Mouse (Mus musculus): ENCODE results near the gene Usp17ld. TPM values are rescaled to one million over a fixed set of nuclear protein-coding genes. Genes with fewer than 3 reads are reported as not detected.

The Usp17ld gene
- polyA plus RNA-seq (2017; shearing (Covaris generic)): not detected

GRCm38 (mm10) chr7:103252405-103252804 lies at the start of gene Usp17ld:
Usp17ld (minus strand) TSS chr7:103252505.

DNA sequence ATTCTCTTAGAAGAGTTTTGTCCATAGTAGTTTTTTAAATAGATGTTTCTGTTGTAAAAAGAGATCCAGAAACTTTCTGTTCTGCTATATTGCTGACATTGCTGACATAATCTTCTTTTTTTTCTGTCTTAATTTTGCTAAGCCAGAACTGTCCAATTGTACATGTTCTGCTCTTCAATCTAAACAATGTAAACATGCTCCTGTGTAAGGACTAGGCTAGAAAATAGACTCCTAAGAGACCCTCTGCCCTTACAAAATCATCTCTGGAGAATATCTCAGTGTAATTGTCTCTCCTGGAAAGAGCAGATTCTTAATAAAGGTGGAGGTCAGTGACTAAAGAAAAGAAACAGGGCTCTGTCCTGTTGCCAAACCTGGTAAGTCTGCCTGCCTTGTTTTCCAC lies 35.6 kb downstream of the Usp17ld start, which contains the start of gene Olfr594:
Olfr594 (plus strand) TSS at position 301 of the 400 bp plus-strand sequence.

DNA sequence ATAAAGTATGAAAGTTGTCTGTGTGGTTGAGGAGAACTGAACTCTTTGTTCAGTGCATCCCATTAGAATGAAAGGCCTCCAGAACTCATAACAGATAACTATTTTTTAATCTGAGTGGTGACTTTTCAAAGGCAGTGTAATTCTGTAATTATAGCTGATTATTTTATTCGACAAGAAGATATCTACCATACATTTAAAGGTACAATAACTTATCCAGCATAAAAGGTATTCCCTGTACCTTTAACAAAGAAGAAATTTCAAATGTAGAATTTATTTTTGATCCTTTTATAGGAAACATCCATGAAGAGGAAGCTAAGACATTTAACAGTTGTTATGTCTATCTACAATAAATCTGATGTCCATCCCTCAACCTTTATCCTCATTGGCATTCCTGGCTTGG lies 40.7 kb downstream of the Usp17ld start, which contains the start of gene Olfr593:
Olfr593 (plus strand) TSS at position 301 of the 400 bp plus-strand sequence.

Other genes with a start within 250 kb of the Usp17ld start
- gene Olfr582, start 214.5 kb downstream of the Usp17ld start, polyA plus RNA-seq (2017; shearing (Covaris generic)): not detected
- not detected for gene Olfr583, start 201.2 kb downstream of the Usp17ld start, polyA plus RNA-seq (2017; shearing (Covaris generic))
- under 1 TPM in 1 of 2 experiments, not detected in 1; 0.41 TPM for gene Olfr584, start 170.6 kb downstream of the Usp17ld start, polyA plus RNA-seq (2017; shearing (Covaris generic))
- gene Olfr585, start 154.8 kb downstream of the Usp17ld start, polyA plus RNA-seq (2017; shearing (Covaris generic)): not detected
- gene Olfr586, start 126.9 kb downstream of the Usp17ld start, polyA plus RNA-seq (2017; shearing (Covaris generic)): not detected
- gene Olfr588-ps1, start 111.6 kb downstream of the Usp17ld start, polyA plus RNA-seq (2017; shearing (Covaris generic)): under 1 TPM in 1 of 2 experiments, not detected in 1; 0.04 TPM
- gene Olfr589, start 96.1 kb downstream of the Usp17ld start, polyA plus RNA-seq (2017; shearing (Covaris generic)): not detected
- not detected for gene Olfr591, start 74.2 kb downstream of the Usp17ld start, polyA plus RNA-seq (2017; shearing (Covaris generic))
- under 1 TPM in 1 of 2 experiments, not detected in 1; 0.05 TPM for gene Olfr592, start 67.7 kb downstream of the Usp17ld start, polyA plus RNA-seq (2017; shearing (Covaris generic))
- not detected for gene Olfr593, start 40.6 kb downstream of the Usp17ld start, polyA plus RNA-seq (2017; shearing (Covaris generic))
- under 1 TPM in 1 of 2 experiments, not detected in 1; 0.36 TPM for gene Olfr594, start 35.5 kb downstream of the Usp17ld start, polyA plus RNA-seq (2017; shearing (Covaris generic))
- not detected for gene Olfr596, start 53.1 kb upstream of the Usp17ld start, polyA plus RNA-seq (2017; shearing (Covaris generic))
- gene Olfr597, start 63.8 kb upstream of the Usp17ld start, polyA plus RNA-seq (2017; shearing (Covaris generic)): under 1 TPM in 1 of 2 experiments, not detected in 1; 0.55 TPM
- gene Olfr598, start 71.1 kb upstream of the Usp17ld start, polyA plus RNA-seq (2017; shearing (Covaris generic)): not detected
- not detected for gene Olfr599, start 83.4 kb upstream of the Usp17ld start, polyA plus RNA-seq (2017; shearing (Covaris generic))
- not detected for gene Olfr600, start 97.2 kb upstream of the Usp17ld start, polyA plus RNA-seq (2017; shearing (Covaris generic))
- gene Olfr601, start 110.2 kb upstream of the Usp17ld start, polyA plus RNA-seq (2017; shearing (Covaris generic)): not detected
- gene Olfr603, start 133.7 kb upstream of the Usp17ld start, polyA plus RNA-seq (2017; shearing (Covaris generic)): not detected
- under 1 TPM in 1 of 2 experiments, not detected in 1; 0.25 TPM for gene Usp17lc, start 162.6 kb upstream of the Usp17ld start, polyA plus RNA-seq (2017; shearing (Covaris generic))
- gene Olfr605, start 192.9 kb upstream of the Usp17ld start, polyA plus RNA-seq (2017; shearing (Covaris generic)): not detected
- gene Olfr606, start 196.5 kb upstream of the Usp17ld start, polyA plus RNA-seq (2017; shearing (Covaris generic)): under 1 TPM in 1 of 2 experiments, not detected in 1; 0.07 TPM
- under 1 TPM in 1 of 2 experiments, not detected in 1; 0.05 TPM for gene Olfr607, start 211.6 kb upstream of the Usp17ld start, polyA plus RNA-seq (2017; shearing (Covaris generic))
- not detected for gene Olfr608, start 217.4 kb upstream of the Usp17ld start, polyA plus RNA-seq (2017; shearing (Covaris generic))
- gene Olfr609, start 245.6 kb upstream of the Usp17ld start, polyA plus RNA-seq (2017; shearing (Covaris generic)): under 1 TPM in 1 of 2 experiments, not detected in 1; 0.17 TPM